Mouse (Mus musculus): ENCODE results near the gene Fgf18. TPM values are rescaled to one million over a fixed set of nuclear protein-coding genes. Genes with fewer than 3 reads are reported as not detected.

The Fgf18 gene
- polyA plus RNA-seq, 1 experiment from 2014 or later: 3.8 TPM

GRCm38 (mm10) chr11:33148338-33149087 is 1.3 kb upstream of the Fgf18 start:
- ATAC-seq (replicated peaks): peak; percentile 80
- WGBS: 7% methylated on average over 23 of the region's 23 CpGs
- peaks cover 11% of the 10 kb centered on the region; the same call in 1 of the 2 replicates for H3K27me3 ChIP-seq (replicated peaks)
- H3K9ac ChIP-seq: no peak overlapping the region
- peak overlapping the region; percentile 73 for H3K4me3 ChIP-seq
- peaks cover 28% of the 10 kb centered on the region for H3K4me1 ChIP-seq
- H3K4me2 ChIP-seq: peak overlapping the region; percentile 94
- peaks cover 29% of the 10 kb centered on the region for H3K36me3 ChIP-seq (replicated peaks)
- no peaks in the 10 kb centered on the region for H3K9me3 ChIP-seq
- peak overlapping the region; percentile 77 for H3K27ac ChIP-seq

- H3K27me3 ChIP-seq (replicated peaks): peaks cover 12% of the 10 kb centered on the region; the same call in 1 of the 2 replicates
- ATAC-seq (replicated peaks): peak; percentile 69
- peaks cover 26% of the 10 kb centered on the region for H3K36me3 ChIP-seq (replicated peaks)
- no peaks in the 10 kb centered on the region for H3K9me3 ChIP-seq
- peak overlapping the region; percentile 59 for H3K9ac ChIP-seq
- peak overlapping the region; percentile 73 for H3K4me3 ChIP-seq
- peak overlapping the region; percentile 94 for H3K4me2 ChIP-seq
- under 1% methylated on average over 80 of the region's 85 CpGs for WGBS
- peak overlapping the region; percentile 77 for H3K27ac ChIP-seq
- H3K4me1 ChIP-seq: peaks cover 28% of the 10 kb centered on the region
Observed at GRCm38 (mm10) chr11:33147572-33148337, 555 bp upstream of the Fgf18 start.

GRCm38 (mm10) chr11:33146651-33147131 is 509 bp downstream of the Fgf18 start:
- Histone ChIP-seq H3K27me3 (replicated peaks) (peaks cover 12% of the 10 kb centered on the region; the same call in 1 of the 2 replicates), H3K4me2 (peak overlapping the region; percentile 94), H3K4me3 (peak overlapping the region; percentile 73), H3K36me3 (replicated peaks) (peaks cover 21% of the 10 kb centered on the region; the same call in 1 of the 2 replicates), H3K9me3 (no peaks in the 10 kb centered on the region), H3K4me1 (peaks cover 28% of the 10 kb centered on the region), H3K27ac (peak overlapping the region; percentile 77; the same call in 1 of the 2 replicates), H3K9ac (peak overlapping the region; percentile 59)
- WGBS: under 1% methylated on average over 29 of the region's 30 CpGs
- peak; percentile 25 for ATAC-seq (replicated peaks)

- peak overlapping the region; percentile 94 for H3K4me2 ChIP-seq
- no peaks in the 10 kb centered on the region for H3K9me3 ChIP-seq
- H3K4me3 ChIP-seq: peak overlapping the region; percentile 73
- H3K27ac ChIP-seq: no peak overlapping the region
- 3% methylated on average over 9 of the region's 9 CpGs for WGBS
- H3K9ac ChIP-seq: no peak overlapping the region
- peaks cover 12% of the 10 kb centered on the region; the same call in 1 of the 2 replicates for H3K27me3 ChIP-seq (replicated peaks)
- ATAC-seq (replicated peaks): peak; percentile 15; the same call in 1 of the 2 replicates
- peaks cover 16% of the 10 kb centered on the region; the same call in 1 of the 2 replicates for H3K36me3 ChIP-seq (replicated peaks)
- peaks cover 28% of the 10 kb centered on the region for H3K4me1 ChIP-seq
Observed at GRCm38 (mm10) chr11:33146143-33146497, 1.1 kb downstream of the Fgf18 start.

- peaks cover 28% of the 10 kb centered on the region for H3K4me1 ChIP-seq
- peak overlapping the region; percentile 94 for H3K4me2 ChIP-seq
- WGBS: 10% methylated on average over 7 of the region's 7 CpGs
- H3K36me3 ChIP-seq (replicated peaks): peaks cover 11% of the 10 kb centered on the region; the same call in 1 of the 2 replicates
- H3K9me3 ChIP-seq: no peaks in the 10 kb centered on the region
- no peak overlapping the region for H3K27ac ChIP-seq
- H3K9ac ChIP-seq: no peak overlapping the region
- peaks cover 12% of the 10 kb centered on the region; the same call in 1 of the 2 replicates for H3K27me3 ChIP-seq (replicated peaks)
- H3K4me3 ChIP-seq: no peak overlapping the region
- no peak for ATAC-seq (replicated peaks)
Observed at GRCm38 (mm10) chr11:33145201-33146142, 1.7 kb downstream of the Fgf18 start.

GRCm38 (mm10) chr11:33143906-33144305 is 3.3 kb downstream of the Fgf18 start:
- no peak overlapping the region for H3K4me2 ChIP-seq
- no peak overlapping the region for H3K4me3 ChIP-seq
- H3K36me3 ChIP-seq (replicated peaks): no peaks in the 10 kb centered on the region
- peaks cover 28% of the 10 kb centered on the region for H3K4me1 ChIP-seq
- no peaks in the 10 kb centered on the region for H3K9me3 ChIP-seq
- 6% methylated on average over 9 of the region's 9 CpGs for WGBS
- peaks cover 12% of the 10 kb centered on the region; the same call in 1 of the 2 replicates for H3K27me3 ChIP-seq (replicated peaks)
- H3K9ac ChIP-seq: no peak overlapping the region
- H3K27ac ChIP-seq: no peak overlapping the region
- ATAC-seq (replicated peaks): no peak

GRCm38 (mm10) chr11:33142801-33143200 is 4.4 kb downstream of the Fgf18 start:
- Histone ChIP-seq H3K4me2 (no peak overlapping the region), H3K4me1 (peaks cover 28% of the 10 kb centered on the region), H3K27ac (no peak overlapping the region), H3K4me3 (no peak overlapping the region), H3K9me3 (no peaks in the 10 kb centered on the region), H3K27me3 (replicated peaks) (peaks cover 12% of the 10 kb centered on the region; the same call in 1 of the 2 replicates), H3K36me3 (replicated peaks) (no peaks in the 10 kb centered on the region), H3K9ac (no peak overlapping the region)
- ATAC-seq (replicated peaks): no peak
- WGBS: 86% methylated on average over 1 of the region's 1 CpGs

- Histone ChIP-seq H3K4me1 (peaks cover 9% of the 10 kb centered on the region; the same call in 1 of the 2 replicates), H3K4me2 (no peak overlapping the region), H3K27ac (no peak overlapping the region), H3K27me3 (replicated peaks) (peaks cover 12% of the 10 kb centered on the region; the same call in 1 of the 2 replicates), H3K4me3 (no peak overlapping the region), H3K9me3 (no peaks in the 10 kb centered on the region), H3K36me3 (replicated peaks) (no peaks in the 10 kb centered on the region), H3K9ac (no peak overlapping the region)
- ATAC-seq (replicated peaks): no peak
- 96% methylated on average over 5 of the region's 5 CpGs for WGBS
Observed at GRCm38 (mm10) chr11:33140111-33140460, 7.1 kb downstream of the Fgf18 start.

GRCm38 (mm10) chr11:33139458-33140110 is 7.6 kb downstream of the Fgf18 start:
- ATAC-seq (replicated peaks): no peak
- H3K4me1 ChIP-seq: peaks cover 8% of the 10 kb centered on the region; the same call in 1 of the 2 replicates

GRCm38 (mm10) chr11:33138686-33139085 is 8.5 kb downstream of the Fgf18 start:
- no peak overlapping the region for H3K27ac ChIP-seq
- no peaks in the 10 kb centered on the region for H3K36me3 ChIP-seq (replicated peaks)
- ATAC-seq (replicated peaks): no peak
- no peak overlapping the region for H3K4me2 ChIP-seq
- 89% methylated on average over 5 of the region's 5 CpGs for WGBS
- 0 out of 2 replicates have a peak, but pooled peaks cover 1% of the 10 kb centered on the region for H3K4me1 ChIP-seq
- H3K27me3 ChIP-seq (replicated peaks): 0 out of 2 replicates have a peak, but pooled peaks cover 2% of the 10 kb centered on the region
- no peak overlapping the region for H3K9ac ChIP-seq
- no peaks in the 10 kb centered on the region for H3K9me3 ChIP-seq
- no peak overlapping the region for H3K4me3 ChIP-seq

More at GRCm38 (mm10) chr11:33139458-33140110, 7.6 kb downstream of the Fgf18 start:
- Histone ChIP-seq H3K36me3 (replicated peaks) (no peaks in the 10 kb centered on the region), H3K27ac (no peak overlapping the region), H3K9me3 (no peaks in the 10 kb centered on the region), H3K4me3 (no peak overlapping the region), H3K4me2 (no peak overlapping the region), H3K27me3 (replicated peaks) (peaks cover 10% of the 10 kb centered on the region; the same call in 1 of the 2 replicates), H3K9ac (no peak overlapping the region)
- 78% methylated on average over 9 of the region's 9 CpGs for WGBS

- H3K9me3 ChIP-seq: no peaks in the 10 kb centered on the region
- no peak overlapping the region for H3K27ac ChIP-seq
- no peak overlapping the region for H3K4me2 ChIP-seq
- 91% methylated on average over 8 of the region's 8 CpGs for WGBS
- no peaks in the 10 kb centered on the region for H3K4me1 ChIP-seq
- no peak overlapping the region for H3K9ac ChIP-seq
- H3K4me3 ChIP-seq: no peak overlapping the region
- no peak for ATAC-seq (replicated peaks)
- H3K36me3 ChIP-seq (replicated peaks): no peaks in the 10 kb centered on the region
- H3K27me3 ChIP-seq (replicated peaks): no peaks in the 10 kb centered on the region
Observed at GRCm38 (mm10) chr11:33134391-33134986, 12.7 kb downstream of the Fgf18 start.

Measured in midbrain, embryonic 15.5 days (tissue).